Mouse (Mus musculus) urinary bladder, adult 2 months (tissue): ENCODE results near the gene Pld1. TPM values are rescaled to one million over a fixed set of nuclear protein-coding genes. Genes with fewer than 3 reads are reported as not detected.

Source experiments
- DNase-seq: peaks from one replicate; pipeline ENCODE4 v3.0.0; 2022; ENCODE audit warnings: low spot score
- polyA plus RNA-seq: library from polyadenylated mRNA; depleted of rRNA; stranded (reverse); fragments of >200 nt; gene quantifications from 2 replicates; pipeline ENCODE4 v1.2.3, GENCODE M21; 2012

The Pld1 gene
- polyA plus RNA-seq, 1 experiment, result 16.8 TPM

DNA sequence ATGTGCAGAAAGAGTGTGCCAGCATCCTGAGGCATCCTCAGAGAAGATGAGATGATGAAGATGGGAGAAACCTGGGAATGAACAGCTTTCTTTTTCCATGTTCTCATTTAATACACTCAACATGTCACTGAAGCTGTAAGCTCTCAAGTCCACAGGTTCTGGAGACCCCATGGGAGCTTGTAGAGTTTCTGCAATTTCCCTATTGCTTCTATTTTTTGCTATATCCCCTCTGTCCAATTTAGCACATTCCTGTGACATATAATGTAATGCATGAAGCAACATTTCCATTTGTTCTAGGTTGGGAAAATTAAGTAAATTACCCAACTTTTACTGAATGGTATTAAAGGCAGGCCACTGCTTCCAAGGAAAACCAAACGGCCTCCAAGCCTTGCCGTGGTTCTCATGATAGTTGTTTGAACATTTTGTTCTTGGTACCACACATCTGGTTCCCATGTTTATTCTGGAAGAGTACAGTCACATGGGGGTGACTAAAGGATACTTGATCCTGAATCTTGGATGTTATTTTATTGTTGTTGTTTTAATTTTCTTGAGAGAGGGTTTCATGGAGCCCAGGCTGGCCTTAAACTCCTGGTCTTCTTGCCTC is 52.7 kb downstream of the Pld1 start:
- DNase-seq, result no peak

DNA sequence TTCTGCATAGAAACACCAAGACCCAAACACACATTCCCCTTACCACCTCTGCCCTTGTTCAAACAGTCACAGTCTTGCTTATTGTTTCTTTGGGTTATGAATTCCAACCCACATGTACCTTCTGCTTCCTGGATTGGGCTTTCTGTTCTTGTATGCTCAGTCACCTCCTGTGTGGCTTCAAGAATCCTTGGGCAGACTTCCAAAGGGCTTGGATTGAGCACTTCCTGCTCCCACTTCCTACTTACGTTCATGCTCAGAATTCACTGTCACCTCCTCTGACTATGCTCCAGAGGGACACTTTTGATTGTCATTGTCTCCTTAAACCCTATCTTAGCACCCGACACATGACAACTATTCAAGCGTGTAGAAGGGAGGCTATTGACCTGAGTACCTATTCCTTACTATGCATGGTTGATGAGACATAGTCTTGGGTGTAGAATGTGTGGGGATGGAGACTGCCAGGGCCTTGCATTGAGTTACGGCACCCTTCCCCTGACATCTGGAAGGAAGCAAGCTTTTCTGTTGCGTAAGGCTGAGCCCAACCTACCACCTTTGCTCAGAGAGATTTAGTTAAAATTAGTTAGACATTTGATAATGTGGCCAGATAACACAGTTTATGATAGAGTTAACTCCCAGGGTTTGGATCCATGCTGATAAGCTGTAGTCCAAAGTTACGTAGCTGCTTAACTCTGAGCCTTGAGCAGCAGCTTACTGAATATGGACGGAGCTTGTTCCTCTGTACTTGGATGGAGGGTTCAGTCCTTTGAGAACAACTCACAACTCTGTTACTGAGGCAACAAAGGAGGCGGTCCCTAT is 55.9 kb downstream of the Pld1 start:
- no peak for DNase-seq

GRCm38 (mm10) chr3:28004321-28004720 is 65.8 kb downstream of the Pld1 start:
- no peak for DNase-seq

- no peak for DNase-seq
Measured at GRCm38 (mm10) chr3:28007684-28008083, 69.2 kb downstream of the Pld1 start.

DNA sequence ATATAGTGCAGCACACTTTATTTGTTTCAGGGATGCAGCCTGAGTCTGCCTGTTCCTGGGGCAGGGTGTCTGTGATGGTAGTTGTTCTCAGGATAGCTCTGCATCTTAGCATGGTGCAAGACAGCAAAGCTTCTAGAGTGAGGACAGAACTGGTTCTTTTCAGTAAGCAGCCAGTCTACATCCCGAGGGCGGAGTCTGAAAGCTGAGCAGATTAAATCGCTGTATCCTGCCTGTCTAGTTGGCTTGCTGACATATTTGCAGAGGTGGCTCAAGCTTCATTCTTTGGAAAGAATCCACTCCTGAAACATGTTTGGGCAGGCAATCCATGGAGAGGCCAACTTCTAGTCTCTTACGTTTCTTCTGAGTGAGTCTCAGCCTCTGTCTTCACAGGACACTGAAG is 69.9 kb downstream of the Pld1 start:
- no peak for DNase-seq

DNA sequence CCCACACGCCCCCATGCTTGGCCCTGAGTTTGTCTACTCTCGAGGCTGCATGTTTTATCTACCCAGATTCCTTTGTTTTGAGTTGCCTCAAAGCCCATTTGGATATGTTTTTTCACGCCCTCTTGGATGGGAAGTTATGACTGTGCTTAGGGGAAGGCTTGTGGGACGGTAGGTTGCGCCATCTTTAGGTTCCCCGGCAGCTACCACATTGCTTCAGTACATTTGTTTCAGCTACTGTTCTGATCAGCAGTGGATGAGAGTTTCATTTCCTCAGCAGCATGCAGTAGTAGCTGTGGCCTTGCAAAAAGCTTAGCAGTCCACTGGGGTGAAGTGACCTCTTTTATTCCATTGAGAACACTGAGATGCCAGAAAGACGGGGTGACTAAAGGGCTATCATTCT is 73.7 kb downstream of the Pld1 start:
- no peak for DNase-seq

DNA sequence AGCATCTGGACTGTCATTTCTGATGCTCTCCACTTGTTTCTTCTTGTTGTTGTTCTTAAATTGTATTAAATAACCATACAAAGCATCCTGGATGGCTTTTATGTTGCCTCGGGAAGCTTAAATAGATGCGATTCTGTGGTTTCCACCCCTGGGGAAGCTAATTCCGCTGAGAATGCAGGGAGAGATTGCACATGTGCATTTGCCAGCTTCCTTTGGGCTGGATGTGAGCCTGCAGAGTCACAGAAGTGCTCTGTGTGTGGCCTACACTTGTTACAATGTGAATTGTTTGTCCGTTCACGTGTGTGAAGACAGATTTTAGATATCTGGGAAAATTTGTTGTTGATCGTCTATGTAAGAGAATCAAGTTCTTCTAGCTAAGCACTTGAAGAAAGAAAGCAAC is 74.9 kb downstream of the Pld1 start:
- no peak for DNase-seq

DNA sequence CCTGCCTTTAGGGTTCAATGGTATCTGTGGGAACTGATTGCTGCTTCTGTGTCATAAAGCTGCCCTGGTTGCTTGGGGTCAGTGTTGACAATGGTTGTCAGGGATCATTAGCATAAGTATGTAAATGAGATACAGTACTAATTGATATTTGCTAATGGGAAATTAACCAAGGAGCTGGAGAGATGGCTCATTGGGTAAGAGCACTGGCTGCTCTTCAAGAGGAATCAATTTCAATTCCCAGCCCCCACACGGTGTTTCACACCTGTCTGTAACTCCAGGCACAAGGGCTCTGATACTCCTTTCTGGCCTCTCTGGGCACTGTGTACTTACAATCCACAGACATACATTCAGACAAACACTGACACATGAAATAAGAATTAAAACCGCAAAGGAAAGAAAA is 78.5 kb downstream of the Pld1 start:
- no peak for DNase-seq

GRCm38 (mm10) chr3:28019727-28020126 is 81.2 kb downstream of the Pld1 start:
- DNase-seq, result no peak

DNA sequence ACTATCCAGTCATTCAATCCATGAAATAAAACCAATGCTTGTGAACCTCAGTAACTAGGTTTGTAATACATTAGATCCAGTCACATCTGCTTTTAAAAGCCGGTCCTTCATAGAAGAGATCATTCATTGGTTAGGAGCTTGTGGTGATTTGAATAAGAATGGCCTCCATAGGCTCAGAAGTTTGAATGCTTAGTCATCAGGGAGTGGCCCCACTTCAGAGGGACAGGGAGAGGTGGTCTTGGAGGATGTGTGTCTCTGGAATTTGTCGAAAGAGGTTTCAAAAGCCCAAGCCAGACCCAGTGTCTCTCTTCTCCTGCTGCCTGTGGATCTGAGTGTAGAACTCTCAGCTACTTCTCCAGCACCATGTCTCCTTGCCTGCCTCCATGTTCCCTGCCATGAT is 81.9 kb downstream of the Pld1 start:
- no peak for DNase-seq

GRCm38 (mm10) chr3:28022191-28022590 is 83.7 kb downstream of the Pld1 start:
- no peak for DNase-seq

GRCm38 (mm10) chr3:28026876-28027275 is 88.4 kb downstream of the Pld1 start:
- DNase-seq, result no peak

DNA sequence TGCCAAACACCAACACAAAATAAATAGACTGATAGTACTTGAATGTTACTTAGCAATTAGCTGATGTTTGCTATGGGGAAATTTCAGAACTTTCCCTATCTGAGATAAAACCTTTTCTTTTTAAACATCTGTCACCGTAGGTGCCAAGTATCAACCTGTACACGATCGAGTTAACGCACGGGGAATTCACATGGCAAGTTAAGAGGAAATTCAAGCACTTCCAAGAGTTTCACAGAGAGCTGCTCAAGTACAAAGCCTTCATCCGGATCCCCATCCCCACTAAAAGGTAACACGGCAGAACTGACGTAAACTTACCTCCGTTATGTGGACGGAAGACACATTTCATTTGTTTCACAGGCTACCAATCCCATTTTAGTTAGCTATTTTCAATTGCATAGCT is 90.0 kb downstream of the Pld1 start:
- no peak for DNase-seq

DNA sequence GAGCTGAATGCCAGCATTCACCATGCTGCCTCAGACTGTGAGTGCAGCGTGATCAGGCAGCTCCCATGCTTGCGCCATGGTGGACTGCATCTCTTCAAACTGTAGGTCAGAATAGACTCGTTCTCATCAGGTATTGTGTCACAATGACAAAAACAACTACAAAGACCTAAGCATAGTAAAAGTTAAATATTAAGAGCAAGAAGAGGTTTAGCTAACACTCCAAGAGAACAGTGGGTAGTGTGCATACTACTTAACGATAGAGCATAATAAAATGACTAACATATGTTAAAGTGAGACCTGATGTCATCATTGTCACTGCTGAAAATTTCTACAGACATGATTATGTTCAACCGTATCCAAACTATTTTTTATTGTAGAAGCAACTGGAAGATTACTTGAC is 92.4 kb downstream of the Pld1 start:
- DNase-seq, result no peak

DNA sequence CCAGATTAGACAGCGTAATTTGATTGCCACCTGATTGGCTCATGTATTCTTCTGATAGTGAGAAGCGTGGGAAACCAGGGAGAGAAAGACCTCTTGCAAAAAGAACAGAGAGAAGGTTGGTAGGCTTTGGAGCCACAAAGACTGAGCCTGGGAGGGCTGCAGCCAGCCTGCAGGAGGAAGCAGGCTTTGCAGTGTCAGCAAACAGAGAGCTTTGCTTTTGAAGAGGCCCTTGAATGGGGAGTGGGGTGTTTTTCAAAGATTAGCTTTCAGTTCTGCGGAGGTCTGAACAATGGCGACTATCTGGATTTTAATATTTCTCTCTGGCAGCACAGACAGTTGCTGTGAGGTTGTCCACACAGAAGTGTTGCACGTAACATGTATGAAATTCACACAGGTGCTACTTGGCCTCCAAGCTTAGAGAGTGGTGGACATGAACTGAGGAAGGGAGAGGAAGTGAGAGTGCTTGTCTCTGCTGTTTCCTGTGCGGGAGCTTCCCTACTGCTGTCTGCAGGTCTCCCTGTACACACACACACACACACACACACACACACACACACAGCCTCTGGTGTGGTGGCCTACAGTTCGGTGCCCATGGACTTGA is 93.2 kb downstream of the Pld1 start:
- no peak for DNase-seq

DNA sequence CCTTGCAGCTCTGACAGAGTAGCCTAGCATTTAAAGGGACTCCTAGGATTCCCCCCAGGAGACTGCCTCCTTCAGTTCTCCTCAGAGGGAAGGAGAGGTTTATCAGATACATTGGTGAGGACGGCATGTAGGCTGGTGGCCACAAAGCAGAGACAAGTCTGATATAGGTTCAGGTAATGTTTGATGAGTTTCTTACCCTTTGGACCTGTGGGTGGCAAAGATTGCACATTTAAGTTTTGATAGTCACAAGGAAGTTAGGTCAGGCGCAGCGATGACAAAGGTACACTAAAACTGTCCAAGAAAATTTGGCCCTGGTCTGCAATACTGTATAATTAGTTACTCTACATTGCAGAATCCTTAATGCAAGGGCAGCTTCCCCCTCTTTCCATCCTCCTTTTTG is 95.4 kb downstream of the Pld1 start:
- DNase-seq, result no peak

DNA sequence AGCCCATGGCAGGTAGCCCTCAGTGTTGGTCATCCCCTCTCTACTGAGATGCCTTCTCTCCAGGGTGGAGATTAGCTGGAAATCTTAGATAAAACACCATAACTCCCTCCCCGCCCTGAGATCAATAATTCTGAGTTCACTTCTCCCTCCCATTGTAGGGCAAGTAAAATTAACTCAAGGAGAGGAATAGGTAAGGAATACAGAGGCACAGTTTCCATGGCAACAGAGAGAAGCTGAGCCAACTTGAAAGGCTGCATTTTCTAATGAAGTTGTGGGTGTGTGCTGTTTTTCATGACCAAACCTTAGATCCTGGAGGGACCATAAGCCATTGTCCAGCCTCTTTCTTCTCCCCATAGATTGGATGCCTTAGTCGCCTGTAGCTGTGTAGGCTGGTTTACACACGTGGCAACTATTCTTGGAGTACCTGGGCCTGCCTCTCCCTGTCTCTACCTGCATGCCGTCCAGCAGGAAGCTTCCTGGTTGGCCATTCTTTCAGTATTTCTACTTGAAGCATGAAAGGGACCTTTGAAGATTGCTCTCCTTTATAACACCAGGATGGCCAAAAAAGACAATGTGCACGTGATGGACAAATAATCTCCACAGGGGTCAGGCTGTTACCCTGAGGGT is 96.3 kb downstream of the Pld1 start:
- DNase-seq, result no peak

- DNase-seq, result no peak
Measured at GRCm38 (mm10) chr3:28037320-28037932, 98.9 kb downstream of the Pld1 start.

- no peak for DNase-seq
Measured at GRCm38 (mm10) chr3:28038106-28038505, 99.6 kb downstream of the Pld1 start.

- no peak for DNase-seq
Measured at GRCm38 (mm10) chr3:28039760-28040159, 101.3 kb downstream of the Pld1 start.

GRCm38 (mm10) chr3:28041236-28041635 is 102.7 kb downstream of the Pld1 start:
- DNase-seq, result no peak

DNA sequence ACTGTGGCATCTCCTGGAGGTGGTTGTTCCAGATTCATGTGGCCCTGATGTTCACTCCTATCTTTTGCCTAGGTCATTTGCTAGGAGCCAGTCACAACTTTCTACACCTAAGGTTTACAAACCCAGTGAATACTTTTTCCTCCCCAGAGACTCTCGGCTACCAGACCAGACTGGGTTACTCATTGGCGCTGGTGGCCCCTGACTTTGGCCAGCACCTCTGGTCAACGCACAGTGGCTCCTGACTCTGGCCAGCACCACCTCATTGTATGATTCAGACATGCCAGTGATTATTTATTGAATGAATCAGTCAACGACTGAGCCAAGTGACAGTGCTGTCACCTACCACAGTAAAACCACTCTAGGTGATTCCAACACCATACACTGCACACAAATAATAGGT is 103.9 kb downstream of the Pld1 start:
- no peak for DNase-seq
